Mouse (Mus musculus) gastrocnemius, postnatal 14 days (tissue): ENCODE results near the gene Nrap. TPM values are rescaled to one million over a fixed set of nuclear protein-coding genes. Genes with fewer than 3 reads are reported as not detected.
A peak's percentile ranks its signal among the peaks of the same experiment; 100 is the strongest.

Experiments used
- DNase-seq: peaks from one replicate; pipeline ENCODE4 v3.0.0; 2021; ENCODE audit warnings: mixed read lengths
- intact Hi-C: fragments of 180-260 bp; cut with DNase I; formaldehyde crosslinking; loops from one replicate; pipeline ENCODE4 v1.15.1; 2025; ENCODE audit warnings: low total_unique reads
- total RNA-seq, 2 experiments: library from RNA; stranded (reverse); gene quantifications; 2 replicates each; pipeline ENCODE4 v1.2.3; 2021

The Nrap gene
- total RNA-seq, 2 experiments from 2014 or later = 506 to 571 TPM

DNA sequence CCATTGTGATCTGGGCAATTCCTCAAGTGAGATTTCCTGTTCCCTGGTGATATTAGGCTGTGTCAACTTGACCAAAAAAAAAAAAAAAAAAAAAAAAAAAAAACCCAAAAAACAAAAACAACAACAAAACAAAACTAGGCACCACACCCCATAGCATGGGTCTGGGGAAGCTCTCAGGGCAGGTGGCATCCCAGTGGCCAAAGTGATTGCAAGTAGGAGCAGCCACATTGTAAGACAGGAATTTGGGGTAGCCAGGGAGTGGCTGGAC is 8.6 kb upstream of the Nrap start:
- intact Hi-C loops = no loop called here
- DNase-seq = no peak

DNA sequence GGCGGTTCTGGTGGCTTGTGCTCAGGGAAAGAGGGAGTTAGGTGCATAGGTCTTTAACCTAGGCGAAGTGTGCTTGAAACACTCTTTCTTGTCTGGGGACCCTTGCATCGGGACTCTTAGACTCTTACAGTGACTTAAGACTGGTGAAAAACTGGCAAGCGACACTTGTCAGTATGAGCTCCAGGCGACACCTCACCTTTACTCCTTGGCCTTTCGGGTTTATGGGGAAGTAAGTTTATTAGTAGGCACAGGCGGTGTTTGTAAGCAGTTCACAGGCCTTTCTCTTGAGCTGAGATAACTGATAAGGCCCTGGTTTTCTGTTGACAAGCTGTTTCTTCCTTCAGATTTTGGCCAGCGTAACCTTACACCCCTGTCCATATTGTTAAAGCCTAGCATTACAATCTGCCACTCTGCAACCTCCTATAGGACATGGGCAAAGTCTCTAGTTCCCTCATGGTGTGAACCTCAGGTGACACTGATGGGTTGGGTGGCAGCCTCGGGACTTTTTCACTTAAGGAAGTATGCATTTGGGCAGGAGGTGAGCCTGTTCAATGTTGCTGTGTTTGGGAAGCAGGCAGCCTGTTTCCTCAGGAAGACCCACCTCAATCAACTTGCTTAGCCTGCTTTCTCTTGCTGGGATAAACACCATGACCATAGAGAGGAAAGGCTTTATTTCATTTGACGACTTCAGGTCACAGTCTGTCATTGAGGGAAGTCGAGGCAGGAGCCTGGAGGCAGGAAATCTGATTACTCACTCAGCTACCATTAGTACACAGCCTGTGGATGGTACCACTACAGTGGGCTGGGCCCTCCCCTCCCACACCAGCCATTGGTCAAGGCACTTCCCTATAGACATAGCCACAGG is 8.1 kb upstream of the Nrap start:
- DNase-seq = no peak
- intact Hi-C loops = no loop called here

DNA sequence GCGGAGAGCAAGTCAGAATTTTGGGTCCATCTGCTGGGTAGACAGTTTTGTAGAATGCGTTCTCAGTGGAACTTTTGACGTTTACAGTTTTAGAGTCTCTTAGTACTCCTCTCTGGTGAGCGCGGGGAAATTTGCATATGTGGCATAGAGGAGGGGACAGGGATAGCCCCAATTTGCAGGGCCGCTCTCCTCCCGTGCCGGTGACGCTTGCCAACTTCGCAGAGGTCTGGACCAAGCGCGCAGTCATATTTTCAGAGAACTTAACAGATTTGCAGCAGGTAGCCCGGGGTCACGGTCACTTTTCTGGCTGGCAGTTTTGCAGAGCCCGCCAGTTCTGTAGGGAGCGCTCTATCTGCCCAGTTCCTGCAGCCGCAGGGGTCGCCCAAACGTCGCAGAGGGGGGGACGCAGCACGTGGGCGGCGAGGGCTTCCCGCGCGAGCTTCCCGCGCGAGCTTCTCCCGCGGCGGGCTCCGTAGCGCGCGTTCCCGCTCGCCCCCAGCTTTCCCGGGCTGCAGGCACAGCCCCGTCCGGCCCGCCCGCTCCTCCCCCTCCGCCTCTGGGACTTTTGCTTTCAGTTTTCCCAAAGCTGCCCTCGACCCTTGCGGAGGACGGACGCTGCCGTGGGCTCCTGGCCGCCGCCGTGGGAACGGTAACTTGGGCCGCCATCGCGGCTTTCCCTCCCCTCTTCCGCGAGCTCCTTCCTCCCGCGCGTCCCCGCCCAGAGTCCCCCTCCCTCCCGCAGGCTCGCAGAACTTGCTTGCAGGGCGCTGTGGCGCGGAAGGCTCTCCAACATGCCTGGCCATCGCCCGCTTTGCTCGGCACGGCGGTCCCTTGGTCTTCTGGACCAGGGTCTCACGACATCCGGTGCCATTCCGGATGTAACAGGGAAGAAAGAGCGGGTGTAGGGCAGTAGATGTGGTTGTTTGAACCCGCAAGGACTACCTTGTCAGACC is 7.1 kb upstream of the Nrap start, which contains the start of gene Casp7:
Gene Casp7, plus strand, starts transcription at position 461 of the 953 bp plus-strand sequence.
- intact Hi-C loops = no loop called here
- DNase-seq = peak; percentile 79

DNA sequence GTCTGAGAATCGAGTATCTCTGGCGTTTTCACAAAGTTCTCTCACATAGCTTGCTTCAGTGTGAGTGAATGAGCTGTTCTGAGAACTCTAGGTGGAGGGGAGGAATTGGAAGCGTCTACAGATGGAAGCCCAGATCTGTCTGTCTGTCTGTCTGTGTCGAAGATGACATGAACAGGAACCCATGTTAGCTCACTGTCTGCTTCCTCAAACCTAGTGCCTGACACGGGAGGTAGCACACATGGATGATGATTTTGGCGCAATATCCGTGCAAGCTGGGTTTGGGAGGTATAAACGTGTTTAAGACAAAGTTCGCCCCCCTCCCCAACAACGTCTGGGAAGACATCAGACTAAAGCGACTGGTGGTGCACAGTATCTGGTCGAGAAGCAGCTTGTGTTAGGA is 6.4 kb upstream of the Nrap start:
- no peak for DNase-seq
- intact Hi-C loops = no loop called here

DNA sequence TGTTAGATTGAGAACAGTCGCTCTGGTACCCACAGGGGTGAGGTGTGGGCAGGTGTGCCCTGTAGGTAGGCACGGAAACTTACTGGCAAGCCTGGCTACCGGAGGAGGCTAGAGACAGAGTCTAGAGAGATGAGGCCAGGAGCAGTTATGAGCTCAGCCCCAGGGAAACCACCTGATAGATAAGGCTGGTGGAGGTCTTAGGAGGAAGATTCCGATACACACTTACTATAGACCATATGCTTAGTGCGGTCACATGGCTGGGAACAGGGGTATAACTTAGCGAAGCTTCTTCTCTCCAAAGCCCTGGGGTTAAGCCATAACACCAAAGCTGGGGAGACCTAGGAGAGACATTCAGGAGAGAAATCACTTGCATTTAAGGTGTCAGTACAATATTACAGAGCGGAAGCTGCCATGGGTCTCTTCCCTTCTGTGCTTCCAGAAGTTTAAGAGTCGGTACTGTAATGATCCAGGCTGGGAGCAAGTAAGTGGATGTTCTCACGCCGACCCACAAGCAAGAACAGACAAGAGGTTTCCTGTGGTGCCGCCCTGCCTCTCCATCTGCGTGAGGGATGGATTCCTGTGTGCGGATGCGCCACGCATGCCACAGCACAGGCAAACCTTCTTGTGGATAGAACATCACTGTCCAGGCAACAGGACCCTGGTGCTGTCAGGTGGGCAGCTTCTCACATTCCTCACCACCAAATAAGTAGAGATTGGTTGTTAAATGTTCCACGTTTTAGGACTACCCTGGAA is 5.5 kb upstream of the Nrap start:
- DNase-seq = no peak
- intact Hi-C loops = no loop called here

DNA sequence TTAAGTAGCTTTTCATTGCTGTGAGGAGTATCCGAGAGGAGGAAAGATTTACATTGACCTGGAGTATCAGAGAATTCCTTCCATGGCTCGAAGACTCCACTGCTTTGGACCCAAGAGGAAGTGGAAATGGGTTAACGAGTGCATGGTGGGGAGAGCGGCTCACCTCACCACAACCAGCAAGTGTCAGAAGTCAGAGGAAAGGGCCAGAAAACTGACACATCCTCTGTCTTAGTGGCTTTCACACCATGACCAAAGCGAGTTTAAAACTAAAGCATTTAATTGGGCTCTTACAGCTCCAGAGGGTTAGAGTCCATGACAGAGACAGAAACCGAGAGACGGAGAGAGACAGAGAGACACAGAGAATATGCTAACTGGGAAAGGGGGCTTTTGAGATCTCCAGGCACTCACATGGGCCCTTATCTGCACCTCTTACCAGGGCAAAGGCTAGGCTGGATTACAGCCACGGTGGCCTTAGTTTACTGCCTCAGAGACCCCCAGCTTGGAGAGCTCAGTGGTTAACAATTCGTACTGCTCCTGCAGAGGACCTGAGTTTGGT is 3.6 kb upstream of the Nrap start:
- DNase-seq = no peak
- intact Hi-C loops = no loop called here

DNA sequence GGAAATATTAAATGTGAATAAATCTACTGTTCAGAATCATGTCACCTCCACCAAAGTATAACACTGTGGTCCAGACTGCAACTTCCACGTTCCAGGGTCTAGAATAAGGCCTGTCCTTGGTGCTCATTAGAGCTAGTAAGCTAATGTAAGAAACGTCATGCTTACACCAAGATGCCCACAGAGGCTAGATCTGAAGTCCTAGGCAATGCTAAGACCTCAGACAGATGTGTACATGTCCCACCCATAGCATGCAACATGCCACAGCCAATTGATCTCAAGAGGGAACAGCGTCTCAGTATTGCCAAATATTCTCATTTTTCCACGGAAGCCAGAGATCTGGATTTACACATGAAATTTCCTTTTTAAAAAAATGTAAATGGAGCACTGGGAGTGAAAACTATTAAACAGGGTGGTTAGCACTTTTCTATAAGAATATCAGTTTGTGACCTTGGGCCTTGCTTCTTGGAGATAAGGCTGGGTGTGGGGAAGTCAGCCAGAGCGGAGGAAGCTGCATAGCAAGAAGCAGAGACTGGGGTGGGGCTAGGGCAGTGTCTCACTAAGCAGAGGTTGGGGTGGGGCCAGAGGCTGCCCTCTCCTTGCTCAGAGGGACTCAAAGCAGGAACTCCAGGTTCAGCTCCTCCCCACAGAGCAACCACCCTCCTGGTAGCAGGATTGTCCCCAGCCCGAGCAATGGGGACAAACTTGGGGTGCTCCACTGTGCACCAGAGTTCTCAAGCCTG is 1.6 kb upstream of the Nrap start:
- intact Hi-C loops = no loop called here
- no peak for DNase-seq

DNA sequence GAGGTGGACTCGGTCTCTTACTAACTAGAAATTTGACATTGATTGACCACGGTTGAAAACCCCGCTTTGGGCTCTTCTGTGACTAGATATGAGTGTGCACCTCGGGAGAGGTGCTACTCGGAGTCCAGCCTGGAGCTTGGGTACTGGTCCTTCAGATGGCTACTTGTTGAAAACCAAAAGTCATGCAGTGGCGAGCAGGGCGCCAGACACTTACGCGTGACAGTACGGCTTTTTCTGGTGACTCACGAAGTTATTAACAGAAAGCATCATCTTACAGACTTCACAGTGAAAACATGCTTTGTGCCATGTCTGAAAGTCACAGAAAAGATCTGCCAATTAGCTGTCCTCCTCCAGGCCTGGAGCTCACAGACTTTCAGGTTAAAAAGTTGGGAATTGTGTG is 661 bp downstream of the Nrap start:
- intact Hi-C loops = no loop called here

DNA sequence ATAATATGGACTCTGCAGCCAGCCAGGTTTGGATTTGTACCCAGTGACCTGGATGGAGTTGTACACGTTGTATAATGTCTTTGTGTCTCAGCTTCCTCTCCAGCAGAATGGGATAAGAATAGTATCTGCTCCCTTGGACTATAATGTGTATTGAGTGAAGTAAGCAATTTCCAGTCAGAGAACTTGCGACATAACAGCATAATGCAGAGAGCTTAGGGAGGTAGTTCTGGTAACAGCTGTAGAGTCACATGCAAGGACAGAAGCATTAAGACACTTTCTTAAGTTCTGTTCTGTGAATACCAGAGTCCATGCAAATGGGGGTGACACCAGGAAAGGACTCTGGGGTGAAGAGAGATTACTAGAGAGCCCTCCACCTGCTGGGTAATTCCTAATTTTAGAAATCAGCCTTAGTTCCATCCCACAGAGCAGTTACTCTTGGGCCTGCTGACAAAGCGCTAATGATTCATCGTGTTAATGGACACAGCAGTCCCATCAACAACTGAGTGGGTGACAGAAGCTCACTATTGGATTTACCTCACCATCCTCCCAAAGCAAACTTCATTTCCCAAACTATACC is 2.0 kb downstream of the Nrap start:
- intact Hi-C loops = no loop called here
- DNase-seq = no peak

More for the DNA sequence above, 661 bp downstream of the Nrap start:
- peak; percentile 51 for DNase-seq

DNA sequence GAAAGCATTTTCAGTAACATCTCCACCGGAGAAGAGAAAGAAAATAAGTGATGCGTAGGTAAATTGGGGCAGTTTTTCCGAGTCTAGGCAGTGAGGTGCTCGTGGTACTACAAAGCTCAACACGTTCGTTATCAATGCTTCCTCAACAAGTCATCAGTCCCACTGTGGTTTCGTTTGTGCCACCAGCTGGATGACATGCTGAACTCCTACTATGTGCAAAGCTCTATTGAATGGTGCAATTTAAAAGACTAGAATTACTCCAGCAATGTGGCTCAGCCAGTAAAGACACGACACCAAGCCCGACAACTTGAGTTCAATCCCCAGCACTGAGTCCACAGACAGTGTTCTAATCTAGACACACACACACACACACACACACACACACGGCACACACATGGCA is 3.7 kb downstream of the Nrap start:
- DNase-seq = no peak
- intact Hi-C loops = no loop called here

DNA sequence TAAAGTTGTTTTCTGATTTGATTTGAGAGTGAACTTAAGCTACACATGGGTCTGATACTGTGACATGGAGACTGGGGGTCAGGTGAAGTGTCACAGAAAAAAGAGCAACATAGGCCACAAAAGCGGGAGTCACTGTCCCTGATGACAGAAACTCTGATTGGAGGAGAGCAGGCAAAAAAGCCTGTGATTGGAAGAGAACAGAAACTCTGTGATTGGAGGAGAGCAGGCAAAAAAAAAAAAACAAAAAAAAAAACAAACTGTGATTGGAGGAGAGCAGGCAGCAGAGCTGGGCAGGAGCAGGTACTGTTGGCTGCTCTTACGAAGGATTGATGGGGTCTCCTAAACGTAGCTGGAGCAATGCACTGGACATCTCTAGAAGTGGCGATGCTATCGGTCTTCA is 4.3 kb downstream of the Nrap start:
- intact Hi-C loops = no loop called here

DNA sequence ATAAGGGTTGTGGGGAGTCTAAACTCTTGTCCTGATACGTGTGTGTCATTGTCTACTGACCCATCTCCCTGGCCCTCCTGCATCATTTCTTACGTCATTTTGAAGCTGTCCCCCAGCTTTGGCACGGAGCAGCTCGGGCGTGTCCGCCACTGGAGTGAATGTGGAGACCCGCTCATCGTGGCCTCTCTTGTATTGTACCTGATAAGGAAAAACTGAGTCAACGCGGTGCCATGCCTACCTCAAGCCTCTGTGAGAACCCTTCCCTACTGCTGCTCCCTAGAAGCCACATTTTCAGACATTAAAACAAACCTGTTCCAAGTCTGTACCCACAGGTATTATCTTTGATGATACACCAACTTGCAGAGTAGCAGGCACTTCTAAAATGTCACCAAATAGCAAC is 8.4 kb downstream of the Nrap start:
- DNase-seq = no peak
- intact Hi-C loops = no loop called here

More for the DNA sequence above, 4.3 kb downstream of the Nrap start:
- DNase-seq = no peak

DNA sequence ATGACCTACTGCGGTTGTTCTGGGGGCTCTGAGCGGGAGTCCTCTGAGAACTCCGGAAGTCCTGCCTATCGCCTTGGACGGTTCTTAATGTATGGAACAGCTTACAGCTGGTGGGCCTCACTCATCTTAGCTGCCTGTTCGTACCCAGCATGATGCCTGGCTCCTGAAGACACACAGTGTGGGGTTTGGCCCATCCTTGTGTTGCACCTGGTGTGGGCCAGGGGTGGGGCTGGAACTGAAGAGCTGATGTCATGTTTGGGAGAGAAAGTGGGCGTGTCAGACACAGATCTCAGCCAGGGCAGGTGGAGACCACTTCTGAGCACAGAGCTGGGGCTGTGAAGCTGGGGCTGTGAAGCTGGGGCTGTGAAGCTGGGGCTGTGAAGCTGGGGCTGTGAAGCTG is 9.5 kb downstream of the Nrap start:
- intact Hi-C loops = no loop called here
- no peak for DNase-seq

DNA sequence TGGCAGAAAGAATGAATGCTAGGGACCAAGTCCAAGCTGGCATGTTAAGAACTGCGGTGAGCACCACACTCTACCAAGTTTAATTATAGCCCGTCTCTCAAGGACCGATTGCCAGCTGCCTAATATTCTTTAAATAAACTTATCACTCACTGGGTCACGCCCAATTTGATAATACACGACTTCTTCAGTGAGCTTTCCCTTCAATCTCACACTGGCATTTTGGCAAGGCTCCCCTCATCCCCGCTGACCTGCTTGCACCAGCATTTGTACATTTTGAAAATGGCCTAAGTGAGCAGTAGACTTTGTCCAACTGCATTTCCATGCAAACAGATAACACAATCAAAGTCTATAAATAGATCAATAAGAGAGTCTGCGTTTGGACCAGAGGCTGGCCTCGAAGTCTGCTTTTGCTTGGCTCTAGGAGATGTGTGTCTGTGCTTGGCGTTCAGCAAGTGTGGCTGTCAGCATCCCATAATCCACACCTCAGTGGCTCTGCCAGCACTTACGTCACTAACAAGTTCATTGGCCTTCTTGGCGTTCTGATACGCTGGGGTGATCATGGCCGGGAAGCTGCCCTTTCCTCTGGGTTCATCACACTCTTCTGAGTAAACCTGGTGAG is 11.2 kb downstream of the Nrap start:
- intact Hi-C loops = no loop called here
- DNase-seq = no peak

DNA sequence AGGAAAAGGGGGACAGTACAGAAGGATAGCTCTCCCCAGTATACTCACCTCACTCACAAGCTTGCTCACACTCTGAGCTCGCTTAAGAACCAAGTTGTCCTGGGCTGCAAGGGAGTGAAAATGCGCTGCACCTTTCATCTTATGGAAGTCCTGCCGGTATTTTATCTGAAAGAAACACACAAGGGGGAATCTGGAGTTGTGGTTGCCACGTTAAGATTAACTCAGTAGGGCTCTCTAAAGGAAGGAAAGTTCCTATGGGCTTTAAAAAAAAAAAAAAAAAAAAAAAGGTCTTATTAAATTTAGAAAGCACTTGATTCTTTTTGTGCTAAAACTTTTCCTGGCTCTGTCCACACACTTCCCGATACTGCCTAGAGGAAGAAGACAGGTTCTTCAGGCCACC is 11.8 kb downstream of the Nrap start:
- intact Hi-C loops = no loop called here
- DNase-seq = no peak

DNA sequence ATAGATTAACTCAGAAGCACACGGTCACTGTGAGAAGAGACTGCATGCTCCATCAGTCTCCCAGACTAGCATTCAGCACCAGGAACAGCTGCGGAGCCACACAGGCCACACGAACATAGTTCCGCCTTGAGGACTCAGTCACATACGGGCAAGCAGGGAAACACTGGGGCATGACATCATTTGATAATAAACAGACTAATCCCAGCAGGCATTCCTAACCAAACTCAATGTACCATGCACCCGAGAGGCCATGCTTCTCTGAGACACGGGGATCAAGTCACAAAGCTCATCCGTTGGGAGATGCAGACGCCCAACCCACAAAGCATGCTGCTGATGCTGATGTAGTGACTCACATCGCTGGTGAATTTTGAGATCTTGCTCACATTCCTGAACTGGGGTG is 15.8 kb downstream of the Nrap start:
- intact Hi-C loops = no loop called here
- DNase-seq = no peak

DNA sequence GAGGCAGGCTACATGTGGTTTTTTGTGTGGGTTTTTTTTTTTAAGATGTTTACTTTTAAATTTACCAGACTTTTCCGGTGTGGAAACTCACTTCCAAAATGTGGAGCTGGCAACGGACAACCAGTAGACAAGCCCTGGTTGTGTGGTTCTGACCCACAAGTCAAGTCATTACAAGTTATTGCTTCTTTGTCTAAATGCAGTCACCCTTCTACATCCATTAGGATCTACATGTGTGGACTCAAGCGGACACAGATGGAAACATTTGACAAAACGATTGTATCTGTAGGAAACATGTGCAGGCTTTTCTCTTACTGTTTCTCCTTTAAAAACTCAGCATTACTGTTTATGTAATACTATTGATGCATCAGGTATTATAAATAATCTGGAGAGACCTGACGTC is 16.6 kb downstream of the Nrap start:
- DNase-seq = no peak
- intact Hi-C loops = no loop called here

DNA sequence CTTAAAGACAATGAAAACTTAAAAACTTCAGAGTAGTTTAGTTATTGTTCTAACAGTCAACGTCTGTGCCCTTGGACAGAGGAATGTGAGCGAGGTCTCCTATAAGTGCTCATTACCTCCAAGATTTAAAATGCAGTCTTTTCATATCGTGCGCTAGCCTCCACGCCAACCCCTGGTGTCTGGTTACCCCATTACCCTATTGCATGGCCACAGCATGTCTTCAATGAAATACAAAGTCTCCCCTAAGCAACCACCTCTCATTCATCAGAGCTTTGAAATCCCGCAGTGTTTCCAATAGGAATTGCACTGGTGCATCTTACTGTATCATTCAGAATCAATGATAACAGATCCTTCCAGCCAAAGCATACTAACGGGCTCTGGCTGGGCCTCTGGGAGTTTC is 17.6 kb downstream of the Nrap start:
- intact Hi-C loops = no loop called here
- no peak for DNase-seq
